Mouse (Mus musculus) myocyte (in vitro differentiated cells): ENCODE measurements at regions not wholly inside any gene's neighbourhood (a gene's known extent, or its start where the extent isn't known, plus 50 kb on each side); places are given as distances from the start of the nearest gene placed in this dataset.

ENCODE experiments used
- H3K27me3 ChIP-seq: one replicate; pipeline ENCODE4 v1.6.1; 2011; ENCODE audit not compliant: control insufficient read depth, insufficient read depth, insufficient read length
- H3K36me3 ChIP-seq: one replicate; pipeline ENCODE4 v1.6.1; 2011; ENCODE audit not compliant: control insufficient read depth, insufficient read depth
- H3K4me2 ChIP-seq: one replicate; pipeline ENCODE4 v1.6.1; 2011; ENCODE audit warnings: low read depth, control low read depth
- H3K4me3 ChIP-seq: one replicate; pipeline ENCODE4 v1.5.1; 2011; ENCODE audit warnings: mild to moderate bottlenecking, control low read depth, moderate library complexity
- H3K79me2 ChIP-seq: one replicate; pipeline ENCODE4 v1.6.1; 2011; ENCODE audit not compliant: control insufficient read depth, insufficient read depth
- H3ac ChIP-seq: one replicate; pipeline ENCODE4 v1.6.1; 2011; ENCODE audit not compliant: control insufficient read depth, insufficient read length
- CEBPB ChIP-seq: IDR thresholded peaks from 2 replicates; pipeline ENCODE4 v1.6.1; 2011; ENCODE audit warnings: mild to moderate bottlenecking, moderate library complexity; ENCODE audit not compliant: poor library complexity, insufficient read depth, severe bottlenecking
- E2F4 ChIP-seq: IDR thresholded peaks from one replicate; pipeline ENCODE4 v1.6.1; 2011; ENCODE audit warnings: mild to moderate bottlenecking, control low read depth, moderate library complexity; ENCODE audit not compliant: insufficient read depth
- MAX ChIP-seq: IDR thresholded peaks from one replicate; pipeline ENCODE4 v1.6.1; 2011; ENCODE audit warnings: low read depth, mild to moderate bottlenecking, control low read depth
- MYOD1 ChIP-seq, 3 experiments: IDR thresholded peaks; one replicate each; pipeline ENCODE4 v1.6.1; 2011; ENCODE audit warnings: control low read depth in 2 of 3, low read depth in 2 of 3, mild to moderate bottlenecking in 2 of 3, moderate library complexity in 1 of 3; ENCODE audit not compliant: insufficient read length in 2 of 3, control insufficient read depth in 1 of 3
- MYOG ChIP-seq, 3 experiments: IDR thresholded peaks; one replicate each; pipeline ENCODE4 v1.6.1; 2011; ENCODE audit warnings: control low read depth in 2 of 3, low read depth in 2 of 3, mild to moderate bottlenecking in 2 of 3; ENCODE audit not compliant: insufficient read length in 2 of 3, control insufficient read depth in 1 of 3, insufficient read depth in 1 of 3
- POLR2A ChIP-seq: IDR thresholded peaks from one replicate; pipeline ENCODE4 v1.6.1; 2011; ENCODE audit warnings: low read depth, mild to moderate bottlenecking, control low read depth, moderate library complexity; ENCODE audit not compliant: insufficient read length
- POLR2AphosphoS2 ChIP-seq: IDR thresholded peaks from one replicate; pipeline ENCODE4 v1.6.1; 2011; ENCODE audit warnings: low read depth, control low read depth; ENCODE audit not compliant: insufficient read length
- REST ChIP-seq: IDR thresholded peaks from one replicate; pipeline ENCODE4 v1.6.1; 2011; ENCODE audit warnings: mild to moderate bottlenecking, control low read depth, moderate library complexity; ENCODE audit not compliant: insufficient read depth, insufficient read length
- SRF ChIP-seq: IDR thresholded peaks from one replicate; pipeline ENCODE4 v1.6.1; 2011; ENCODE audit warnings: low read depth; ENCODE audit not compliant: control insufficient read depth, insufficient read length
- TCF12 ChIP-seq: IDR thresholded peaks from one replicate; pipeline ENCODE4 v1.6.1; 2011; ENCODE audit warnings: mild to moderate bottlenecking, control low read depth; ENCODE audit not compliant: poor library complexity, insufficient read depth, severe bottlenecking
- TCF3 ChIP-seq: IDR thresholded peaks from one replicate; pipeline ENCODE4 v1.6.1; 2011; ENCODE audit warnings: low read depth, control low read depth; ENCODE audit not compliant: insufficient read length
- USF1 ChIP-seq: IDR thresholded peaks from one replicate; pipeline ENCODE4 v1.6.1; 2011; ENCODE audit warnings: low read depth, mild to moderate bottlenecking, control low read depth, moderate library complexity

DNA sequence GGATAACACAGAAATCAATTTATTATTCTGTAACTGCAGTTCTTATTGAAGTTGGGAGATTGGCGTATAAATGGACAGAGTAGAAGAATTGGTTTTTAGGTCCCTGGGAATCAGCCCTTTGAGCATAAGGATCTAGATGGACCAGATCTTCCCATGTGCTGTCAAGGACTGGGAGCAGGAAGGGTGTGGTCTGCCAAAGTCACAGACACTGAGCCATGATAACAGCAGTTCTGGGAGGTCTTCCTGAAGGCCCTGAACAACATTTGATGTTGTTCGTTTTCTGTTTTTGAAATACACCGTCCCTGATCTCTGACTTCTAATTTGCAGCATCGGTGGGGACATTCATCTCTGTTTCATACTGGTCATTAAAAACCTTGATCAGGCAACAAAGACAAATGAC lies 147.6 kb upstream of the Krr1 start:
- TF ChIP-seq REST (no peak), TCF3 (no peak), CEBPB (no peak), USF1 (no peak), MYOD1 (IDR thresholded peaks at IDR 0.05; ENCODE audit: control insufficient read depth in 1 of 3, insufficient read length in 2 of 3, low read depth in 2 of 3) (no peak), TCF12 (no peak), POLR2A (no peak), POLR2AphosphoS2 (no peak), E2F4 (no peak), MYOG (IDR thresholded peaks at IDR 0.05; ENCODE audit: control insufficient read depth in 1 of 3, insufficient read depth in 1 of 3, insufficient read length in 2 of 3, low read depth in 2 of 3) (no peak), MAX (no peak), SRF (no peak)

GRCm38 (mm10) chr10:111826033-111826754 lies 146.3 kb upstream of the Krr1 start:
- H3ac ChIP-seq = no peak overlapping the region
- no peaks in the 10 kb centered on the region for H3K27me3 ChIP-seq
- H3K79me2 ChIP-seq = no peaks in the 10 kb centered on the region
- no peak for TF ChIP-seq REST
- TF ChIP-seq POLR2A = no peak
- TF ChIP-seq TCF3 = peak; percentile 39
- no peak for TF ChIP-seq CEBPB
- peak; percentile 21 to 87 (median 79) for TF ChIP-seq MYOD1 (IDR thresholded peaks at IDR 0.05; ENCODE audit: control insufficient read depth in 1 of 3, insufficient read length in 2 of 3, low read depth in 2 of 3)
- TF ChIP-seq USF1 = no peak
- no peak for TF ChIP-seq E2F4
- TF ChIP-seq SRF = no peak
- no peak for TF ChIP-seq POLR2AphosphoS2
- no peak for TF ChIP-seq MAX
- no peak for TF ChIP-seq TCF12
- TF ChIP-seq MYOG (IDR thresholded peaks at IDR 0.05; ENCODE audit: control insufficient read depth in 1 of 3, insufficient read depth in 1 of 3, insufficient read length in 2 of 3, low read depth in 2 of 3) = peak in 2 of 3 experiments; percentile 4 to 34
- H3K4me2 ChIP-seq = peak overlapping the region; percentile 36
- H3K4me3 ChIP-seq = no peak overlapping the region
- H3K36me3 ChIP-seq = no peaks in the 10 kb centered on the region

More for the DNA sequence above, 147.6 kb upstream of the Krr1 start:
- no peak overlapping the region for H3ac ChIP-seq
- H3K4me3 ChIP-seq = no peak overlapping the region
- H3K79me2 ChIP-seq = no peaks in the 10 kb centered on the region
- H3K27me3 ChIP-seq = no peaks in the 10 kb centered on the region
- H3K4me2 ChIP-seq = no peak overlapping the region
- no peaks in the 10 kb centered on the region for H3K36me3 ChIP-seq

DNA sequence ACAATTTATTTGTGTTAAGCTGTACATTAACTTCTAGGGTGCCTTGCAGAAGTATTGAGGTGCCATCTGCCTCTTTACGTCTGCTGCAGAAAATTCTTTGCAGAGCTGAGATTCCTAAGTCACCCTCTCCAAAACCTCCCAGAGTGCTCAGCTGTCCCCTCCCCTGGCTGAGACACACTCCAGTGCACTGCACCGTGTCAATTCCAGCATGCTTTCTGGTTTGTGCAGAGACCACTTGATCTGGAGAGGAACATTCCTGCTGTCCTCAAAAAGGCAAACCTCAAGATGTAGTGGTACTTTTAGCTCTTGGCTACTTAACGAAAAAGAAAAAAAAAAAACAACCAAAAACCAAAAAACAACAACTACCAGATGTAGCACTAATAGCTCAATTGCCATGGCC lies 145.2 kb upstream of the Krr1 start:
- H3K79me2 ChIP-seq = no peaks in the 10 kb centered on the region
- no peak overlapping the region for H3K4me3 ChIP-seq
- no peak overlapping the region for H3ac ChIP-seq
- TF ChIP-seq TCF12 (peak; percentile 1), MYOD1 (IDR thresholded peaks at IDR 0.05; ENCODE audit: control insufficient read depth in 1 of 3, insufficient read length in 2 of 3, low read depth in 2 of 3) (peak in 2 of 3 experiments; percentile 44 to 60), USF1 (no peak), MYOG (IDR thresholded peaks at IDR 0.05; ENCODE audit: control insufficient read depth in 1 of 3, insufficient read depth in 1 of 3, insufficient read length in 2 of 3, low read depth in 2 of 3) (peak in 2 of 3 experiments; percentile 39 to 85)
- H3K27me3 ChIP-seq = no peaks in the 10 kb centered on the region
- H3K36me3 ChIP-seq = no peaks in the 10 kb centered on the region
- peak overlapping the region; percentile 36 for H3K4me2 ChIP-seq

GRCm38 (mm10) chr10:111827930-111828329 lies 144.5 kb upstream of the Krr1 start:
- no peaks in the 10 kb centered on the region for H3K36me3 ChIP-seq
- no peaks in the 10 kb centered on the region for H3K27me3 ChIP-seq
- no peak overlapping the region for H3ac ChIP-seq
- H3K4me3 ChIP-seq = no peak overlapping the region
- no peaks in the 10 kb centered on the region for H3K79me2 ChIP-seq
- TF ChIP-seq SRF = no peak
- TF ChIP-seq USF1 = no peak
- no peak for TF ChIP-seq TCF12
- no peak for TF ChIP-seq MAX
- TF ChIP-seq MYOD1 (IDR thresholded peaks at IDR 0.05; ENCODE audit: control insufficient read depth in 1 of 3, insufficient read length in 2 of 3, low read depth in 2 of 3) = no peak
- TF ChIP-seq POLR2A = no peak
- TF ChIP-seq REST = no peak
- no peak for TF ChIP-seq MYOG (IDR thresholded peaks at IDR 0.05; ENCODE audit: control insufficient read depth in 1 of 3, insufficient read depth in 1 of 3, insufficient read length in 2 of 3, low read depth in 2 of 3)
- TF ChIP-seq E2F4 = no peak
- no peak overlapping the region for H3K4me2 ChIP-seq

DNA sequence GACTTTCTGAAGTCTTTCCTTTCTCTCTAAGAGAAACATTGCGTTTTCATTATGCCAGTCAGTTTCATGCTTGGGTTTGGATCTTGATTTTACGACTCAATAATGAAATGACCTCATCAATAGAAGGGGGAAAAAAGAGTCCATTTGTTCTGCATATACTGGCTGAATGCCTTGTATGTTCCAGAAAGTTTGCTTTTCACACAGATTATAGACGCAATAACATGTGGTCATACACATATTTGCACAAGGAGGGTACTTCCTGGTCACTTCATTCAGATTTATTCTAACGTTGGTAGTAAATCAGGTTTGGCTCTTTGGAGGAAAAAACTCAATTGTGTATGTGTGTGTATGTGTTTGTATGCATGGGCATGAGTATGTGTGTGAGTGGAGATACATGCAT lies 143.9 kb upstream of the Krr1 start:
- H3K4me2 ChIP-seq = no peak overlapping the region
- no peak overlapping the region for H3K4me3 ChIP-seq
- no peaks in the 10 kb centered on the region for H3K79me2 ChIP-seq
- no peaks in the 10 kb centered on the region for H3K36me3 ChIP-seq
- no peak overlapping the region for H3ac ChIP-seq
- TF ChIP-seq MYOD1 (IDR thresholded peaks at IDR 0.05; ENCODE audit: control insufficient read depth in 1 of 3, insufficient read length in 2 of 3, low read depth in 2 of 3) (no peak), E2F4 (no peak), REST (no peak), SRF (no peak), CEBPB (no peak), POLR2A (no peak), TCF3 (no peak), USF1 (no peak), MAX (no peak), MYOG (IDR thresholded peaks at IDR 0.05; ENCODE audit: control insufficient read depth in 1 of 3, insufficient read depth in 1 of 3, insufficient read length in 2 of 3, low read depth in 2 of 3) (no peak), TCF12 (no peak), POLR2AphosphoS2 (no peak)
- no peaks in the 10 kb centered on the region for H3K27me3 ChIP-seq
